Mouse (Mus musculus): Measurements from ENCODE around the gene Aldh1l1.

DNA sequence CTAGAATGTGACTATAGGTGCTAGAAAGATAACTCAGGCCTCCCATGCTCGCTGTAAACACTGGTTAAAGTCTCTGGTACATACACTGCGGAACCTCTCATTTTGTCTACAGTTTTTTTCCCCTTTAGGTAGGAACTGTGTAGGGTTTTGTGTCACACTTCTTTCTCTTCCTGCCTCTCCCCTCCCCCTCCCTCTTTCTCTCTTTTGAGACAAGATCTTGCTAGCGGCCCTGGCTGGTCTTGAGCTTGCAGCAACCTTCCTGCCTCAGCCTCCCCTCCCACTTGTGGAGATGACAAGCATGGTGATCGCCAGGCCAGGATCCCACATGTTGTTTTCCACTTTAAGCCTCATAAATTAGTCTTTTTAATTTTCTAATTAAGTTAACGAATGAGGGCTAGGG lies 32.5 kb upstream of the Aldh1l1 start:
- TF ChIP-seq CTCF (IDR thresholded peaks at IDR 0.05; ENCODE audit: low read depth, low read length) (no peak), TAL1 (conservative IDR thresholded peaks at IDR 0.05; ENCODE audit: low read depth, low read length) (no peak), GATA2 (IDR thresholded peaks at IDR 0.05; ENCODE audit: borderline replicate concordance, low read depth, low read length) (no peak)

Data from G1E (cell line).